Mouse (Mus musculus) heart, postnatal 0 days (tissue): ENCODE data around the gene Mrpl48.

Experiments
- CTCF ChIP-seq: IDR thresholded peaks from 2 replicates; pipeline ENCODE4 v1.5.1; 2016; ENCODE audit warnings: antibody characterized with exemption, control low read depth, low read depth
- EP300 ChIP-seq: IDR thresholded peaks from 2 replicates; pipeline ENCODE4 v1.6.1; 2016; ENCODE audit warnings: antibody characterized with exemption, low read depth

DNA sequence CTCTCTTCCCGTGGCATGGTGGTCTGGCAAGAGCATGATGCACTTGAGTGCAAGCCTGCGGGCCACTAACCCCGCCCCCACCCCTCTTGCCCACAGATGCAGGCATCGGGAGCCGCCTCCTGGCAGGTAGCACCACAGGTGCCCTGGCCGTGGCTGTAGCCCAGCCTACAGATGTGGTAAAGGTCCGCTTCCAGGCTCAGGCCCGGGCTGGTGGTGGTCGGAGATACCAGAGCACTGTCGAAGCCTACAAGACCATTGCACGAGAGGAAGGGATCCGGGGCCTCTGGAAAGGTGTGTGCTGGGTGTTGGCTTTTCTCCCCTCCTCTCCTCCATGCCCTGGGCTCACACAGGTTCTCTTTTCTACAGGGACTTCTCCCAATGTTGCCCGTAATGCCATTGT lies 110.1 kb downstream of the Mrpl48 start:
- TF ChIP-seq CTCF (no peak), EP300 (no peak)
